Mouse (Mus musculus): Measurements from ENCODE around the gene Psen1.

- TF ChIP-seq POLR2A (IDR thresholded peaks at IDR 0.05; ENCODE audit: low read depth, low read length) (no peak), CTCF (IDR thresholded peaks at IDR 0.05; ENCODE audit: extremely low read depth, insufficient read depth, insufficient read length, insufficient replicate concordance) (no peak)
Measured at GRCm38 (mm10) chr12:83708160-83709092, 20.5 kb downstream of the Psen1 start.

Data from spleen, adult 2 months (tissue).